Mouse (Mus musculus) macrophage (primary cell): ENCODE data around the gene Plpp7. TPM values are rescaled to one million over a fixed set of nuclear protein-coding genes. Genes with fewer than 3 reads are reported as not detected.

Source experiments
- polyA plus RNA-seq: library from polyadenylated mRNA; stranded (reverse); fragments of 250-400 nt; gene quantifications from 3 replicates; pipeline ENCODE4 v1.2.4, GENCODE M21; 2018; ENCODE audit warnings: inconsistent platforms

Gene Plpp7
- polyA plus RNA-seq, 1 experiment from 2014 or later = 0.75 TPM

Other genes with a start within 250 kb of the Plpp7 start
- gene Fibcd1, start 249.5 kb upstream of the Plpp7 start, polyA plus RNA-seq = not detected in 3 replicates
- gene Lamc3, start 208.2 kb upstream of the Plpp7 start, polyA plus RNA-seq = not detected in 3 replicates
- gene Aif1l, start 145.4 kb upstream of the Plpp7 start, polyA plus RNA-seq = not detected in 3 replicates
- 39.4 to 47.0 TPM (median 40.3 TPM) in 3 replicates for gene Nup214, start 121.1 kb upstream of the Plpp7 start, polyA plus RNA-seq
- 12.7 to 16.8 TPM (median 14.3 TPM) in 3 replicates for gene Fam78a, start 10.7 kb upstream of the Plpp7 start, polyA plus RNA-seq
- 23.6 to 29.1 TPM (median 26.7 TPM) in 3 replicates for gene Prrc2b, start 55.6 kb downstream of the Plpp7 start, polyA plus RNA-seq
- gene Pomt1, start 141.1 kb downstream of the Plpp7 start, polyA plus RNA-seq = 11.1 to 15.3 TPM (median 12.5 TPM) in 3 replicates
- gene Uck1, start 164.6 kb downstream of the Plpp7 start, polyA plus RNA-seq = 19.4 to 32.3 TPM (median 28.1 TPM) in 3 replicates
- 31.7 to 53.4 TPM (median 36.4 TPM) in 3 replicates for gene Golga2, start 191.9 kb downstream of the Plpp7 start, polyA plus RNA-seq
- gene Swi5, start 192.5 kb downstream of the Plpp7 start, polyA plus RNA-seq = 220 to 392 TPM (median 276 TPM) in 3 replicates